Mouse (Mus musculus) thymus, postnatal 25 days (tissue): ENCODE data around the gene Clock.
A peak's percentile ranks its signal among the peaks of the same experiment; 100 is the strongest.

Source experiments
- DNase-seq: peaks from one replicate; pipeline ENCODE4 v3.0.0; 2022

The Clock gene

DNA sequence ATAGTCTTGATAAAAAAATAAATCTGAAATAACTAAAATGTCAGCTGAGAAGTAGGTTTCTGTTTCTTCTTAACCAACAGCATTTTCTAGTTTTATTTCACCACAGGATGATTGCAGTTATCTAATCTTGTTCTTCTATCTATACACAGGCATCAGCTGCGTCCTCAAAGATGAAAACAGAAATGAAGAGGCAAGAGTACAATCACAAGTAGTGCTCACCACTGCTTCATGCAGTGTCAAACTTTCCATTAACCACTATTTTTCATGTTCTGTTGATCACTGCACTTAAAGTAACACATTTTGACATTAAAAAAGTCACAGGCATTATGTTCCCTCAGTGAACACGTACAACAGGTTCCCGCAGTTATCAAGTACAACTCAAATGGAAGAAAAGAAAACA lies 53.6 kb downstream of the Clock start:
- no peak for DNase-seq

DNA sequence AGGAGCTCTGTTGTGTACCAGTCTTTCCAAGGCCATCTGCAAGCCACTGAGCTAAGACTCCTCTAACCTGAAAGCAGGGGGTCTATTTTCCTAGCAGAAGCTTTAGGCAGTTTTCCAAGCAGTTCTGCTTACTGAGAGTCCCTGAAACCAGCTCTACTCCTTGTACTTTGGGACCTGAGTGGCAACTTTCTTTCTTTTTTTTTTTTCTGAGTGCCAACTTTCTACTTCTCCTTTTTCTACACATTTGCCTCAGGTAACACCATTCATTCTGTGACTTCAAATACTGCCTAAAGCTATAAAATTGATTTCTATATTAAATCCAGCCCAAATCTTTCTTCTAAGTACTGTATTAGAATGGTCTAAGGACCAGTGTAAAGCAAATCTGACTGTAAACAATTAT lies 58.1 kb downstream of the Clock start:
- DNase-seq = no peak

DNA sequence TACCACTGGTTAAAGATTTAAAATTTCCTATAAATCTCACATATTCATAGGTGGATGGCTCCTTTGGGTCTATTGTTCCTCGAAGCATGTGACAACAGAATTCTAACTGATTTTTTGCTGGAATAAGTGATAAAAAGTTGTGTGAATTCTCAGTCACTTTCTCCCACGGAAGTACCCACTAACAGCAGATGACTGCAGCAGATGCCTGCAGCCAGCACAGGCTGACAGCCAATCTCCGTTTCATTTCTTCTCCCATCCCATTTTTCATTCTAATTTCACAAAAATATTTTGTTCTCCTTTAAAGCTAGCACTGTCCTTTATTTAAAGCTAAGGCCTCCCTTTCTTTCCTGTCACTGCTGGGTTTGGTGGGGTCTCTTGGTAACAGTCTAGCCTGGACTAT lies 59.2 kb downstream of the Clock start:
- no peak for DNase-seq

DNA sequence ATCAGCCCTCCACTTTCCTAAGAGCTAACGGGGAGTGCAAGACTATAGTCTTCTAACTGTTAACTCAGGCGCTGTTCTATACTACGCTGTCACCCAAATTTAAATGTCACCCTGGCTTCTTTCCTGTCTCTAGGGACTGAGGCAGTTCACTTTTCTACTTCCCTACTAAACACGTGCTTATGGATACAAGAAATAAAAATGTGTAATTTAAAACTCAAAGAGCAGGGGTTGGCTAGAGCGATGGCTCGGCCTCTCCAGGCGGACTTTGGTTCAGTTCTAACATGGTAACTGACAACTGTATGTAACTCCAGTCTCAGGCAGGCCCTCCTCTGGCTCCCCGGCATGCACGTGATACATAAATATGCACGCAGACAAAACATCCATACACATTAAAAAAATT lies 60.2 kb downstream of the Clock start:
- DNase-seq = no peak

DNA sequence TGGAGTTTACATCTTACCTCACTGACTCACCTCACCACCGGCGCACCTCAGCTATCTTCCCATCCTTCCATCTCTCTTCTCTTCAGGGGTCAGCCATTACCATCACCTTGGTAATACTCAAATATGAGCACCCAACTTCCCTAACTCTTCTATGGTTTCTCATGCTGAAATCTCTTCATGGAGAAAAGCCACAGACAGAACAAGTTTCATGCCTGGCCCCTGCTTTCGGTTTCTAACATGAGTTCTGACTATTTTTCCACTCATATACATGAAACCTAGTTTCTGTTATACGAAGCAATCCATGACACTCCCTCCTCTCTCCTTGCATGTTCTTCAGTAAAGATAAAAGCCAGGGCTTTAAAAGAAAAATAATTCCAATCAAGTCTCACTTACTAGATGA lies 60.7 kb downstream of the Clock start:
- no peak for DNase-seq

DNA sequence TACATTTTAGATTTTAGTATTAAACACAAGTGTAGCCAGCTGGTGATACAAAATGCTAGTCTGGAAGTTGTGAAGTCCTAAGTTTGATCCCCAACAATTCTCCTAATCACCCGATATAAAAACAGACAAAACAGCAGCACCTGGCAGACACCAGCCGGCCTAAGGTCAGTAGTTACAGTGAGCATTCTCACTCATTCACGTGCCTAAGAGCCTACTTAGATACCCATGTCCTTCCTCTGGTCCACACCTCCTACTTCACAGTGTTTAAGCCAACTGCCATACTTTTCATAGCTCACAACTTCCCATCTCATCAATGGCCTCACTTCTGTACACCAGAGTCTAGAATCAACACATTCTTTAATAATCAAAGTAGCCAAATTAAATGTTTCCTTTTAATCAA lies 61.3 kb downstream of the Clock start:
- no peak for DNase-seq

DNA sequence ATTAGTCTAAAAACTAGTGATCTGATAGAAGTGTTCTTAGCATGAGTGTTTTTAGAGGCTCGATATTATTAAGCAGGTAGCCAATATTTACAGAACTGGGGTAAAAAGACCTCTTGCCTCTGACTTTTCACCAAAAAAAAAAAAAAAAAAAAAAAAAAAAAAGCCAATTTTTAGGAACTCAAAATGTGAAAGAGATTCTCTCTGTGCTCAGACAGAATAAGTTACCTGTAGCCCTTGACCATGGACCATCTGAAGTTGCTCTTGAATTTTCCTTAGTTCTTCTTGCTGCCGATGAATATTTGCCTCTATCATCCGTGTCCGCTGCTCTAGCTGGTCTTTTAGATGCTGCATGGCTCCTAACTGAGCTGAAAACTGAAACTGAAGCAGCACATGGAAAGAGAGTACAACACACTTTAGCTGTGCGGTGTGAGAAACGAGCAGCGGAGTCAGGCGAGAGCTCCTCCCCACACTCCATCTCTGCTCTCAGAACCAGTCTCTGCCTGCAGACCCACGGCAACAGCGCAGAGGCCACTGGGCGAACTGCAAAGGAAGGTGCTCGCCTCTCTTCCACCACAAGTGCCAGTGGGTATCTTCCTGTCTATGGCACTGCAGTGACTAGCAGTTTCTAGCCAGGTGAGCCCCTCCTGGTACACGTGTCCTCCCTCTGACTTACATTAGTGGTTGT lies 73.3 kb downstream of the Clock start:
- DNase-seq = no peak

DNA sequence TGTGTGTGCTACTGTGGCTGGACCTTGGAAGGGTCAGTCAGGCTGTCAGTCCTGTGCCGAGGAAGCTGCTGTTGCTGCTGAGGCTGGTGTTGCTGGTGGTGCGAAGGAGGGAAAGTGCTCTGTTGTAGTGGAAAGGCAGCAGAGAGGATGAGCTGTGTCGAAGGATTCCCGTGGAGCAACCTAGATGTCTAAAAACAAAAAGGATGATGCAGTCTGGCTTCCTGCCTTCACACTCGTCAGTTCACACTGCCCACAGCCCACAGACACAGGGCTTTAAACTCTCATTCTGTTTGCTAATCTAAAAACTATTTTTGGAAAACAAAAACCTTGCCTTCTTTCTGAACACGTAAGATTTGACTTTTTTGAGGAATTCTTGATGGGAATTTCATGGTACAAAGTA lies 87.9 kb downstream of the Clock start:
- no peak for DNase-seq

DNA sequence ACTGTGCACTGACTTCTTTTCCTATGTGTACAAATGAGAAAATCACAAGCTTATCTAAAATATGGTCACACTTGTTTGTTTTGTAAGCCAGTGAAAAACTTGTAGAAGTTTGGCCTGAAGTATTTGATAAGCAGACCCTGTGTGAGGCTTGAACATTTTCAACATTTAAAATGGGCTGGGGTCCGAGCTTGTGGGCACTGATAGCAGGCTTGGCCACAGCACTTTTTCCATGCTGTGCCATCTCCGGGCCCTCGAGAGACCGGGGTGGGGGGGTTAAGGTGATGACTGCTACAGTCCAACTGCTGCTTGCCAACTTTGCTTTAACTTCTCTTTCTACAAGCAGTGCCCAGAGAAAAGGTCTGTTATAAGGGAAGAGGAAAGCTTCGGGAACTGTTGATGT lies 96.5 kb downstream of the Clock start:
- DNase-seq = no peak

DNA sequence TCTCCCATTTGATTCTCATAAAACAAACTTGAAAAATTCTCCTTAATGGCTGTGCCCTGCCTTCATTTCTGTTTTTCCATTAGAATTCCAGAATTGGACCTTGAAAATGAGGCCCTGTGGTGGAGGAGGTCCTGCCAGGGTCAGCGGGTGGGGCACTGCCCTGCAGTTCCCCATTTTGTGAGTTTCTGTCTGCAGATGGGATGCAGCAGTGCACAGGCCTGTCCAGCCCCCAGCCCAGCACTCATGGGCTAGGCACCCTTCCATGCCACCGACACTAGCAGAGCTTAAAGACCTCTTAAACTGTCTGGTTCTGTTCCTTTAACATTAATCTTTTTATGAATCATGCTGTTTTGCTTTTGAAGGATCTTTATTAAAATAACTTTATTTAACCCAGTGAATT lies 98.7 kb downstream of the Clock start:
- DNase-seq = no peak

DNA sequence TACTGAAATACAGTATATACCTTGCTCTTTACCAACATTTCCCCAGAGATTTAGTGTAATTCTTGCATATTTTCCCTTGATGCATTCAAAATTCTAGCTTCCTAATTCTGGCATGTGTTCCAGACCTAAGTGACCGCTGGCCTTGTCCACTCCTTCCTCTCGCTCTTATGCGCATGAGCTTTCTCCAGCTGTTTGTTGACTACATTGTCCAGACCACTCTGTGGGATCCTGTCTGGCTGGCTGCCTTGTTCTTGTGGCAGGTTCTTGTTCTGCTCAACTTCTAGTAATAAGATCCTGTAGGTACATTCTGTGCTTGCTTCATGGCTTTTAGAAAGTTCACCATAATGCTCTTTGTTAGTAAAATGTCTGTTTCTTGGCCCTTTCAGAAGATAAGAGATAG lies 101.4 kb downstream of the Clock start:
- DNase-seq = no peak

DNA sequence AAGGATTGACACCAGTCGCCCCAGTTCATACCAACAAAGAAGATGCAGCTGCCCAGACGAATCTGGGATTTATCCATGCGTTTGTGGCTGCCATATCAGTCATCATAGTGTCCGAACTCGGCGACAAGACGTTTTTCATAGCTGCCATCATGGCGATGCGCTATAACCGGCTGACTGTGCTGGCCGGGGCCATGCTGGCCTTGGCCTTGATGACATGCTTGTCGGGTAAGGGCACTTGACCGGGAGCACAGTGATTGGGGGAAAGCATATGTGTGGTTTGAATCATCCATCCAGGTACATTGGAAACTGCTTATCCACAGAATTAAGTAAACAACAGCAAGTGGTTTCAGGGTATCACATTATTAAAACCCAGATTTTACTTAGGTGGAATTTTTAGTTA lies 105.2 kb downstream of the Clock start:
- DNase-seq = no peak

DNA sequence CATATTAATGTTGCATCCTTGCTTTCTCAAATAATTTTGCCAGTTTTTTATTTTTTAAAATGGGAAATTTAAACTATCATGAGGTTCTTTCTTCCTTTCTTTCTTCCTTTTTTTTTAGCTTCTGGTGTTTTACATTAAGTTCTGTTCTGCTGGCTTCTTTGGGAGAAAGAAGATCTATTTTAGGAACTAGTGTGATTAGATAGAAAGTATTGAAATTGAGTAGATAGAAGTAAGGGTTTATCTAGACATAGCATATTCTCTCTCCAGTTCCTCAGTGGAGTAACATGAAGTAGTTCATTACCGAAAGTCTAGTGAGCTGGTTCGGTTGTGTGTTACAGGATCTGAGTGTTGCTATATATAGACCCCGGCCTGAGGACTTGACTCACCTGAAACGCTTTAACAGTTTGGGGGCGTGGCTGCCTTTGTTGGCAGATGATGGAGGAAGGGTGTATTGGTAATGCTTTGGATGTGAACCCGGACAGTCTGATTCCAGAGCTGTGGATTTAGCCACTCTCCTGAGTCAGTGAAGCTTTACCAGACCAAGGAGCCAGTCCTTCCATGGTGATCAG lies 110.1 kb downstream of the Clock start:
- no peak for DNase-seq

DNA sequence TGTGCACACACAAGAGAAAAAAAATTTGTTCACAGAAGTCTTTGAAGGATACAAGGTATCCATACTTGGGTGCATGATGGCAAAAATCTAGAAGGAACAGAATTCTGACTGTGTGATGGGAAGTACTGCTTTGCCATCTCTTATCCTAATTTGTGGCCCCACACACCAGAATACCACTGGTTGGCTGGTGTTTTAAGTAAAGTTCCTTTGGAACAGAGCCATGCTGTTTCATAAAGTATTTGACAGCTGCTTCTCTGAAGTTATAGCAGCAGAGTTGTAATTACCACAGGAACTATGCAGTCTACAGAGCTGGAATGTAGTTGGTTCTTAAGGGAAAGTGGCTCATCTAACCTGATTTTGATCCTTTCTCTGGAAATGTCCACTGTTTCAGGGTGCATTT lies 111.5 kb downstream of the Clock start:
- no peak for DNase-seq

DNA sequence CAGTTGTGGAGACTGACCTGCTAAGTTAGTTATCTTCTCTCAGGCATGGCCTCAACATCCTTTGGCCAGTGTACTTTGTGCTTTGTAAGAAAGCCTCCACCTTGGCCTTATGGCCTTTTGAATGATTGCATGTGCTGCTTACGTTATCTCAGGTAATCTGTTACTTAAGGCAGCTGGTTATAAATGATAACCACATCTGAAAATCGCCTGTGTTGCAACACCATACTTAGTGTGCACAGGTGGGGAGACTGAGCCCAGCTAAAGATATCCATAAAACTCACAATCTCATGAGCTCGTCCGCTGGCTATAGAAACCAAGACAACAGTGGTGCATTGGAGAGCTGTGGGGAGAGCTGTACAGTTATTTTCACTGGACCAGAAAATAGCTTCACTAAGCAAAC lies 114.0 kb downstream of the Clock start:
- no peak for DNase-seq

DNA sequence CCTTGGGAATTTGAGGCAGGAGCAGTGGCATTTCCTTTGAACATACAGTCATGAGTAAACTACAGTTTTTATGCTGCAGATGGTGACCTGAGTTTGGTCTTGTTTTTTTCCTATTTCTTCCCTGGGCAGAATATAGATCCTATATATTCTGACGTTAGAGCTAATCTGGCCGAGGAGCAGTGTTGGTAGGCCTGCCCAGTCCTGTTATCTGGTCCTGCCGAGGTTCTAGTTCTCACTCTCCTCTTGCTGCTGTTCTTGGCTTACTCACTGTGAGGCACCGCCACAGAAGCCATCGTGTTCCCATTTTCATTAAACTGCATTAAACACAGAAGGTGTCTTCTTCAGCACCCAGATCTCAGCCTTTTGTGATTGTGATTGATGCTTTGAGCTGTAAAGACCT lies 116.7 kb downstream of the Clock start:
- DNase-seq = no peak

DNA sequence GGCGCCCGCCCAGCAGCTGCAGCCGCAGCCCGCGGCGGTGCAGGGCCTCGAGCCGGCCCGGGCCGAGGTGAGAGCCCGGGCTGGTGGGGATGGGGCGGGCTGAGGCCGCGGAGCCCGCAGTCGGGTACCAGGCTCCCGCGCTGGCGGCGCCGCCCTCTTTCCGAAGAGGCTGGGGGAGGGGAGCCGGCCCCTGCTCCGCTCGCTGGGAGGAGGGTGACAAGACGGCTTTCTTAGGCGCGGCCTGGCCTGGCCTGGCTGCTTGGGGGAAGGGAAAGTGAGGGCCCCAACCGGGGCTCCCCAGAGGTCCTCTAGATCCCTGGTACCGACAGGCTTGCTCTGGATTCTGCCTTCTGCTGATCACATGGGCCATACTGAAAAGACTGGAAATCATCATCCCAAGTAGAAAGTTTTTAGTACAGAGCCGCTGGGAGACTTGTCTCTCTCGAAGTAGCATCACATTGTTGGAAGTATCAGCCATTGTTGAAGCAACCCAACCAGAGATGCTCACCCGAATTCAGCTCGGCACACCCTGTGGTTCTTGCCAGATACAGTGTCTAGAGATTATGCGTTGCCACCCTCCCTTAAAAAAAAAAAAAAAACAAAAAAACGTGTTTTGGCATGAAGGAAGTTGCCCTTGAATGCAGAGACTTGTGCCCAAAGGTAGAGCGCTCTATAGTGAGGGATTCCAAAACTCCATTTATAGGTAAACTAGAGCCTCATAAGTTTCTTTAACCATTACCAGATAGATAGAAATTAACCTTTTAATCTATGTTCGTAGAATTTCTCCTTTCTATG lies 120.1 kb downstream of the Clock start:
- peak; percentile 77 for DNase-seq

DNA sequence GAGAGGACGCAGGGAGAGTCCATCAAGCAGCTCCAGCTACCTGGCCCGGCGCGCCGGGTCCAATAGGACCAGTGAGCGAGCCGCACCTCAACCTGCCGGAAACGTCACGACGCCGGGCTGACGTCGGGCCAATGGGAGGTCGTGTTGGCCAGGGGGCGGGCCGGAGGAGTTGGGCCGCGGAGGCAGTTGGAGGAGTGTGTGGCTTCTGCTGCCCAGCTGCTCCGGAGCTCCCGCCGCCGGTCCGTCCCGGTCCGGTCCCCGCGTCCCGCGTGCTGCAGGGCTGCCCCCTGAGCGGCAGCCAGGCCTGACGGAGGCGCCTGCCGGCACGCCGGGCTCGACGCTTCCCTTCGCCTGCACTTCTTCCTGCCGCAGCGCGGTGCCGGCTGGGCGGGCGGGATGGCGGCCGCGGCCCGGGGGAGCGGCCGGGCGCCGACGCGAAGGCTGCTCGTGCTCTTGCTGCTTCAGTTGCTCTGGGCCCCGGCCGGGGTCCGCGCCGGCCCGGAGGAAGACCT lies 120.8 kb downstream of the Clock start, which contains the start of gene Tmem165:
Gene Tmem165 (plus strand): TSS at position 131 of the 512 bp plus-strand sequence.
- peak; percentile 92 for DNase-seq

DNA sequence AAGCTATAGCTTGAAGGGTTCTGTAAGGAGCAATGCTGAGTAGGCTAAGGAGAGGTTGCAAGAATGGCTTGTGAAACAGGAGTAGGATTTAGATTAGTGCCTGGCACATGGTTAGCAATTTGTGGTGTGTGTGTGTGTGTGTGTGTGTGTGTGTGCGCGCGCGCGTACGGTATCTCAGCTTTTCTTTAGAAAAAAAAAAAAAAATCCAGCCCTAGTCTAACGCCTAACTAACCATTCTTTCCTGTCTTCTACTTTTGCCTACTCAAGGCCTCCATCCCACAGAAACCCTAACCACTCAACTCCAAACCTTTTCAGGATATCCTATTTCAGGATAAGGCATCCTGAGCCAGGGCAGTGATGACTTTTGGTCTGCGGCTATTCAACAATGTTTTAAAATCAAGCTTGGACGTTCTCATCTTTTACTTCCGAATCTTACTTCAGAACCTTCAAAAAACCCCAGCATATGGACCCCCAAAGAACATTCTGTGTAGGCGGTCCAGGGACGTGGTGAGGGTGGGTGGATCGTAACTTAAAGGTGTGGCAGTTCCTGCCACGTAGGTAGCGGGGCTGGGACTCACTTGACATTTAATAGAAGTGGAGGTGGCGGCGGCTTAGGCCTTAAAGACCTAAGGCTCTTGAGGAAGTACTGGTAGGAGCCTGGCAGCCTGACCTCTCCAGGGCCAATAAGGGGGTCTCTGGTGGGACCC lies 121.4 kb downstream of the Clock start:
- no peak for DNase-seq

DNA sequence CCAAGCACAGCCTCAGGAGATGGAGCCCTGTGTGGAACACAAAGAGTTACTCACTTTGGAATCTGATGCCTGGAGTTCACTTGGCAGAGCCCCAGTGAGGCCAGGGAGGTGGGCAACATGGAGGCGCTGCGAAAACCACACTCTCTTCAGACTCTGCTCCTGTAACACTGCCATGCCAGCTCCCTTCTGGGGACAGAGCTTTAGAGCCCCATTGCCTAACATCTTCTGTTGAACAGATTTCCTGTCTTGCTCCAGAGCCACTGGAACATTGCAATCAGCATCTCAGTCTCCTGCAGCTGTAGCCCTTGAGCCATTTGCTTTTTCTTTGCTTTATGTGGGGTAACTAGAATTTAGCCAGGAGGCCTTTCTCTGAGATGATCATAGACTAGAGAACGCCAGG lies 122.3 kb downstream of the Clock start:
- no peak for DNase-seq

DNA sequence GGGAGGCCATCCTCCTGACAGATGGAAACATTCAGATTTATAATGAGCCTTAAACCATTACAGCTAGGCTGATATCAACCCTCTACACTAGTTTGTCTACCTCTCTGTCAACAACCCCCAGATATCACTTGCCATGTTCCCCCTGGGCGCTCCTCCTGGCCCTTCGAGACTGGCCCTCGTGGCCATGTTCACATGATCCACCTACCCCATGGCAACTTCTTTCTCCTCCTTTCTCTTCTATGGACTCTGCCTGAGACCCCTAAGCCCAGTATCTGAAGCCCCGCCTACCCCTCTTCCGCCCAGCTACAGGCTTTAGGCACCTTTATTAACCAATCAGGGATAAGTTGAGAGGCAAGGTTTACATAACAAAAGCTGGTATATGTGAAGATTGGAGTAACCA lies 124.8 kb downstream of the Clock start:
- no peak for DNase-seq

DNA sequence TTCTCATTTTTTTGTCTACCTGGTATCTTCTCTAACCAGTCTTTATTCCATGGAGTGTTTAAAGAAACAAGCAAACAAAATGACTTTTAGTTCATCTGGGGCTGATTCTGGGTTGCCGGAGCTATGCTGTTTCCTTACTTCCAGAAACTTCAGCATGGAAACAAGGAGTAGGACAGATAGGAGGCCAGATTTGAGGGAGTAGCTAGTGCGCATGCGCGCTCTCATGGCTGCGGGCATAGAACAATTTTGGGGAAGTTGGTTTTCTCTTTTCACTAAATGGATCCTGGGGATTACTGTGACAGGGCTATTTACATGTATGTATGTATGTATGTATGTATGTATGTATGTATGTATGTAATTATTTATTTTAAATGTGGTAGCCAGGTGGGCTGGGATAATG lies 125.4 kb downstream of the Clock start:
- DNase-seq = no peak

DNA sequence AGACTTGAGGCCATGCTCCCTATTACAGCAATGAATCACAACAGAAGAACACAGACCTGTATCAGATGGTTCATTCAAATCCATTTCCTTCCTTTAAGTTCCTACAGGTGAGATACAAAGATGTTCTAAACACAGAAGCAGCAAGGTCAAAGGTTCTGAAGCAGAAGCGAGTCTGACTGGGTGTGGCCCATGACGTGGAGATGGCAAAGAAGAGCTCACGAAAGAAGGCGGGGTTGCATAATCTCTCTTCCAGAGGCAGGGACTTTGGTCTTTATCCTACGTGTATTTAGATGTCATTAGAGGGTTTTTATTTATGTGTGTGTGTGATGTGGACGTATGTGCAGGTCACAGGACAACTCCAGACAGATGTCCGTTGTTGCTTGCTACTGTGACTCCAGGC lies 126.9 kb downstream of the Clock start:
- DNase-seq = no peak

DNA sequence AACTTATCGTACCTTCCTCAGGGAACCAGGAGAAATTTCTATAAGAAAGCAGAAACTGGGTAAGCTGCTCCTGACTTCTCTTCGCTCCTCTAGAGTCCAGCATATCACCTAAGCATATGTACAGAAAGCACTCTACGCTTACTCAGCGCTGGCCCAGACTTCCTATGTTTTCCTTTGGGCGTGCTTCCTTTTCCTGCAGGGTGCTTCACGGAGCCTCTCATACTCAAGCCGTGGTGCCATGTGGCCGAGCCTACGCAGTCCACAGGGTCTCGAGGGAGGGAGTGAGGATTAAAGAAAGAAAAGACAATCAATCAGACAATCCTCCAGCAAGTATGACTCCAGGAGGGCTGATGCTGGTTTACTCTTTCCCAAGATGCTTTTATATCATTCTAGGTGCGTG lies 127.8 kb downstream of the Clock start:
- no peak for DNase-seq
